Mouse (Mus musculus): ENCODE results near the gene Ippk.

Gene Ippk

DNA sequence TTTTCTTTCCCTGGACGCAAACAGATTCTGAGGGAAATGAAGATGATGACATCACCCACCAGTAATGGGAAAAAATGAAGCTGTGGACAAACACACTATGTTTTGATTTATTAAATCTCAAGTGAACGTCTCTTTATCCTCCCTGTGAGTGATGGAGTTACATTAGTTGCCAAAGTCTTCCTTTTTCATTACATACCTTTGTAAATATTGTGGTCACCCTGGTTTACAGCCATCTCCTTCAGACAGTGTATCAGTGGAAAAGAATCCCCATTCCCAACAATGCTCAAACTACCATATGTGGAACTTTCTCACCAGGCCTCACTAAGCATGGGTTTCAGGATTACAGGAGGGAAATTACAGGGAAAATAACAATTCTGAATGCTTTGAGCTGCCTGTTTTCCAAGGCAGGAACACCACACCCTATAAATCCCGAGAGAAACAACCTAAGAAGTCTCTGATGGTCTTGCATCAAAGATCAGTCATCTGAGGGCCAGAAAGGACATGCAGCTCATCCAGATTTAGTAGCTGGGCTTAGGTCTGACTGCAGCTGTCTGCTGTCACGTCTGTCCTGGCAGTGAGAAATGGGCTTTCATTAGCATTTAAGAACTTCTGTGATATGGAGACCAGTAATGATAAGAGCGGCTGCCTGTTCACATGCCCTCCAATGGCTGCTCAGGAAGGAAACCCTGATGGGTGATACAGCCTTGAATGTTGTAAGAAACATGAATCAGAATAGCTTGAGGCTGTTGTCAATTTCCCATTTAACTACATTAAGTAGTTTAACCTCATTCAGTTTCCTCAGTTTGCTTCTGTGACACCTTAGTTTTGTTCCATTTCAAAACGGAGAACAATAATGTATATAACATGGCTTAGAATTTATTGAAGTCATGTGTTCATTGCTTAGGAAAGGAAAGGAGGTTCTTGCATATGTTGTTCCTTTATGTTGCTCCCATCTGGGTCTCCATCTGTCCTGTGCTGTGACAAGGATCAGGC, 71.6 kb downstream of the Ippk start, which contains the start of gene Tes3-ps:
Gene Tes3-ps (plus strand): TSS at position 943 of the 993 bp plus-strand sequence.
- no peak for DNase-seq

DNA sequence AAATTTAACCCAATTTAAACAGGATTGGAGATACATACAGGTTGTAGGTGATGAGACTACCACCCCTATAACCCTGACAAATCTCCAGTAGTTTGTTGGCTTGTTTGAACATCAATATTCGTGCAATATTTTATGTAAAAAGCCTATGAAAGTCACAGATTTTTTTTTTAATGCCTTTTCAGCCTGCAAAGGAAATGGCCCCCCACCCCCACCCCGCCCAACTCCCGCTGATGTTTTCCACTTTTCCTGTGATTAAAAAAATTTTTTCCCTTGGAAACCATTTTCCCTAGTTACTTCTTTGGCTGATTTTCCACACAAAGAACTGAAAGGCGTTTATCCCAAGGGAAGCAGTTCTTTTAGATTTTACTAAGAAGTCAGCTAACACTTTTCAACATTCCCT, 83.5 kb downstream of the Ippk start, which contains the start of gene Ecm2:
Gene Ecm2 (plus strand): TSS at position 301 of the 400 bp plus-strand sequence.
- DNase-seq: no peak

- DNase-seq: no peak
These were observed 84.7 kb downstream of the Ippk start for GRCm38 (mm10) chr13:49505776-49506175.

DNA sequence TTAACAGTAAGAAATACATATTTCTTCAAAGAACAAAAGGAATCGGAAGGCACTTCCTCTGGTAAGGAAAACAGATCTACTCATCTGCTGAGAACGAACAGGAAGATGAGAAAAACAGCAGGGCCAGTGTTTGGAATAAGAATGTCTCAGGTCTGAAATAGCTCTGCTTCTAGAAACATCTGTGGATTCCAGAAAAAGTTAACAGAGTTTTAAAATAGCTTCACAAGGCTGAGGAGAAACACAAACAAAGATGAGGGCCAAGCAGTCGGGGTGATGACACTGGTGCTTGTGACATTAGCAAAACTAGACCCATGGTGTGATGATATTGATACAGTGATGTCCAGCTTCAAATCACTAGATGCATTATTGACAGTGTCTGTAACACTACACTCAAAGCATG, 86.1 kb downstream of the Ippk start:
- no peak for DNase-seq
